Mouse (Mus musculus) hindbrain, embryonic 13.5 days (tissue): ENCODE results near the gene Mlip. TPM values are rescaled to one million over a fixed set of nuclear protein-coding genes. Genes with fewer than 3 reads are reported as not detected.
"Not testable (repeated sequence)": the region's sequence is repeated elsewhere in the genome, so short reads cannot be mapped to it uniquely, and the experiment has no call there.

Source experiments
- ATAC-seq: fragments of 200-750 bp; cut with Nextera tagmentation; 2 replicates; pipeline ENCODE4 v1.8.0; 2017; ENCODE audit warnings: moderate TSS enrichment; ENCODE audit not compliant: low FRiP score
- H3K27ac ChIP-seq: fragments of 300-500 bp; sonication (generic); 2 replicates; pipeline ENCODE4 v1.5.1; 2015; ENCODE audit warnings: inconsistent platforms, mild to moderate bottlenecking, moderate library complexity
- H3K27me3 ChIP-seq: fragments of 300-500 bp; sonication (generic); 2 replicates; pipeline ENCODE4 v1.6.1; 2015; ENCODE audit warnings: mild to moderate bottlenecking, inconsistent platforms
- H3K36me3 ChIP-seq: fragments of 300-500 bp; sonication (generic); 2 replicates; pipeline ENCODE4 v1.6.1; 2015; ENCODE audit warnings: mild to moderate bottlenecking, inconsistent platforms
- H3K4me1 ChIP-seq: fragments of 300-500 bp; sonication (generic); replicated peaks from 2 replicates; pipeline ENCODE4 v1.6.1; 2015; ENCODE audit warnings: inconsistent platforms
- H3K4me2 ChIP-seq: fragments of 300-500 bp; sonication (generic); 2 replicates; pipeline ENCODE4 v1.6.1; 2015; ENCODE audit warnings: inconsistent platforms, mild to moderate bottlenecking, moderate library complexity
- H3K4me3 ChIP-seq: fragments of 300-500 bp; sonication (generic); 2 replicates; pipeline ENCODE4 v1.5.1; 2015; ENCODE audit warnings: mild to moderate bottlenecking, inconsistent platforms
- H3K9ac ChIP-seq: fragments of 300-500 bp; sonication (generic); 2 replicates; pipeline ENCODE4 v1.6.1; 2015; ENCODE audit warnings: mild to moderate bottlenecking, inconsistent platforms
- H3K9me3 ChIP-seq: fragments of 300-500 bp; sonication (generic); 2 replicates; pipeline ENCODE4 v1.6.1; 2016; ENCODE audit warnings: inconsistent platforms
- WGBS: fragments of 180-500 bp; shearing (Covaris S2); methylation state at CpG from one replicate; pipeline ENCODE4 v1.1.7; 2015; 5-methylcytosine and 5-hydroxymethylcytosine counted together
- polyA plus RNA-seq: library from polyadenylated mRNA; unstranded; fragments of >200 nt; fragmentation: Nextera tagmentation; extraction: Ambion mirVana; gene quantifications from 2 replicates; pipeline ENCODE4 v1.2.1, GENCODE M21; 2015

The Mlip gene
- polyA plus RNA-seq, 1 experiment from 2014 or later, result 0.99 TPM

- Histone ChIP-seq H3K9me3 (no peaks in the 10 kb centered on the region), H3K4me1 (0 out of 2 replicates have a peak, but pooled peaks cover 2% of the 10 kb centered on the region), H3K9ac (no peak overlapping the region), H3K27me3 (no peaks in the 10 kb centered on the region), H3K4me2 (no peak overlapping the region), H3K4me3 (no peak overlapping the region), H3K27ac (no peak overlapping the region), H3K36me3 (no peaks in the 10 kb centered on the region)
- ATAC-seq, result no peak
- WGBS, result 64% methylated on average over 5 of the region's 5 CpGs
These were observed 191.0 kb downstream of the Mlip start for GRCm38 (mm10) chr9:77161764-77162163.

- Histone ChIP-seq H3K36me3 (no peaks in the 10 kb centered on the region), H3K4me2 (no peak overlapping the region), H3K4me1 (0 out of 2 replicates have a peak, but pooled peaks cover 2% of the 10 kb centered on the region), H3K27ac (no peak overlapping the region), H3K9ac (no peak overlapping the region), H3K9me3 (no peaks in the 10 kb centered on the region), H3K4me3 (no peak overlapping the region), H3K27me3 (no peaks in the 10 kb centered on the region)
- ATAC-seq, result no peak
- 86% methylated on average over 4 of the region's 4 CpGs for WGBS
These were observed 192.4 kb downstream of the Mlip start for GRCm38 (mm10) chr9:77160277-77160926.

GRCm38 (mm10) chr9:77148518-77149257, 204.1 kb downstream of the Mlip start:
- ATAC-seq, result no peak
- Histone ChIP-seq H3K9ac (no peak overlapping the region), H3K4me2 (no peak overlapping the region), H3K4me3 (no peak overlapping the region), H3K9me3 (no peaks in the 10 kb centered on the region), H3K27me3 (no peaks in the 10 kb centered on the region), H3K36me3 (no peaks in the 10 kb centered on the region), H3K4me1 (no peaks in the 10 kb centered on the region), H3K27ac (no peak overlapping the region)
- WGBS, result 97% methylated on average over 3 of the region's 3 CpGs

- 85% methylated on average over 1 of the region's 1 CpGs for WGBS
- Histone ChIP-seq H3K9ac (no peak overlapping the region), H3K9me3 (no peaks in the 10 kb centered on the region), H3K36me3 (no peaks in the 10 kb centered on the region), H3K27me3 (no peaks in the 10 kb centered on the region), H3K27ac (no peak overlapping the region), H3K4me2 (no peak overlapping the region), H3K4me3 (no peak overlapping the region), H3K4me1 (no peaks in the 10 kb centered on the region)
- no peak for ATAC-seq
These were observed 233.0 kb downstream of the Mlip start for GRCm38 (mm10) chr9:77119735-77120134.

GRCm38 (mm10) chr9:77096886-77097285, 255.9 kb downstream of the Mlip start:
- no peak overlapping the region for H3K27ac ChIP-seq
- H3K4me2 ChIP-seq, result no peak overlapping the region
- H3K9ac ChIP-seq, result no peak overlapping the region
- H3K27me3 ChIP-seq, result no peaks in the 10 kb centered on the region
- no peaks in the 10 kb centered on the region for H3K36me3 ChIP-seq
- ATAC-seq, result no peak
- H3K4me1 ChIP-seq, result no peaks in the 10 kb centered on the region
- H3K9me3 ChIP-seq, result no peaks in the 10 kb centered on the region
- 68% methylated on average over 1 of the region's 1 CpGs for WGBS
- H3K4me3 ChIP-seq, result no peak overlapping the region

GRCm38 (mm10) chr9:77083221-77083620, 269.5 kb downstream of the Mlip start:
- WGBS, result 89% methylated on average over 1 of the region's 1 CpGs
- ATAC-seq, H3K9ac ChIP-seq, H3K4me2 ChIP-seq, H3K4me1 ChIP-seq, H3K27me3 ChIP-seq, H3K4me3 ChIP-seq, H3K36me3 ChIP-seq, H3K9me3 ChIP-seq, H3K27ac ChIP-seq: not testable (repeated sequence)

GRCm38 (mm10) chr9:77071676-77072075, 281.1 kb downstream of the Mlip start:
- no peaks in the 10 kb centered on the region for H3K9me3 ChIP-seq
- 79% methylated on average over 2 of the region's 2 CpGs for WGBS
- H3K4me2 ChIP-seq, result no peak overlapping the region
- no peaks in the 10 kb centered on the region for H3K4me1 ChIP-seq
- no peak overlapping the region for H3K27ac ChIP-seq
- no peak for ATAC-seq
- no peak overlapping the region for H3K4me3 ChIP-seq
- no peaks in the 10 kb centered on the region for H3K36me3 ChIP-seq
- no peak overlapping the region for H3K9ac ChIP-seq
- H3K27me3 ChIP-seq, result no peaks in the 10 kb centered on the region

GRCm38 (mm10) chr9:77056611-77057010, 296.2 kb downstream of the Mlip start:
- no peak for ATAC-seq

GRCm38 (mm10) chr9:77054426-77055193, 298.2 kb downstream of the Mlip start:
- WGBS, result 57% methylated on average over 9 of the region's 9 CpGs
- no peak overlapping the region for H3K4me3 ChIP-seq
- H3K9me3 ChIP-seq, result no peaks in the 10 kb centered on the region
- no peak overlapping the region for H3K9ac ChIP-seq
- no peaks in the 10 kb centered on the region for H3K27me3 ChIP-seq
- peak; percentile 83 for ATAC-seq
- H3K4me1 ChIP-seq, result no peaks in the 10 kb centered on the region
- no peaks in the 10 kb centered on the region for H3K36me3 ChIP-seq
- H3K27ac ChIP-seq, result 0 out of 2 replicates have a peak overlapping the region, but pooled peaks have one; percentile 35
- H3K4me2 ChIP-seq, result no peak overlapping the region

More at GRCm38 (mm10) chr9:77056611-77057010, 296.2 kb downstream of the Mlip start:
- Histone ChIP-seq H3K4me2 (no peak overlapping the region), H3K36me3 (no peaks in the 10 kb centered on the region), H3K9me3 (no peaks in the 10 kb centered on the region), H3K9ac (no peak overlapping the region), H3K27ac (no peak overlapping the region), H3K4me3 (no peak overlapping the region), H3K4me1 (no peaks in the 10 kb centered on the region), H3K27me3 (no peaks in the 10 kb centered on the region)
- 82% methylated on average over 4 of the region's 4 CpGs for WGBS

Other genes with a start within 250 kb of the Mlip start
- gene Lrrc1, start 191.9 kb upstream of the Mlip start, polyA plus RNA-seq, result 4.9 and 5.6 TPM in 2 replicates